Mouse (Mus musculus): ENCODE data around the gene Gal3st4. TPM values are rescaled to one million over a fixed set of nuclear protein-coding genes. Genes with fewer than 3 reads are reported as not detected.

Gene Gal3st4
- total and polyA plus RNA-seq, 3 experiments, result 0.15 to 0.17 TPM; not detected in 1

GRCm38 (mm10) chr5:138257585-138257978 lies 15.1 kb downstream of the Gal3st4 start (continued):
- TF ChIP-seq SIN3A (IDR thresholded peaks at IDR 0.05; ENCODE audit: low read length), result no peak
- TF ChIP-seq POLR2AphosphoS2 (IDR thresholded peaks at IDR 0.05; ENCODE audit: low read length), result peak; percentile 60
- no peak for TF ChIP-seq GATA1 (IDR thresholded peaks at IDR 0.05; ENCODE audit: low read depth, low read length)
- TF ChIP-seq POLR2AphosphoS5 (IDR thresholded peaks at IDR 0.05; ENCODE audit: borderline replicate concordance, low read depth, low read length), result no peak
- TF ChIP-seq HCFC1 (IDR thresholded peaks at IDR 0.05; ENCODE audit: low read depth, low read length), result no peak
- TF ChIP-seq KAT2A (conservative IDR thresholded peaks at IDR 0.05; ENCODE audit: low read depth, low read length), result no peak
- no peak; a peak in 1 of 4 replicates for TF ChIP-seq POLR2A (IDR thresholded peaks at IDR 0.05; ENCODE audit: control insufficient read depth in 1 of 2, insufficient read depth in 1 of 2, low read depth in 1 of 2, low read length in 2 of 2, poor library complexity in 1 of 2)
- no peak for TF ChIP-seq SMC3 (IDR thresholded peaks at IDR 0.05; ENCODE audit: low read depth, low read length)
- TF ChIP-seq NRF1 (IDR thresholded peaks at IDR 0.05; ENCODE audit: insufficient read depth, low read depth, low read length, poor library complexity, severe bottlenecking), result no peak
- no peak for TF ChIP-seq MAZ (IDR thresholded peaks at IDR 0.05; ENCODE audit: low read depth, low read length)
- TF ChIP-seq MAFK (IDR thresholded peaks at IDR 0.05; ENCODE audit: borderline replicate concordance, low read depth, low read length), result no peak
- no peak for TF ChIP-seq MYC (IDR thresholded peaks at IDR 0.05; ENCODE audit: low read depth, low read length)
- TF ChIP-seq ZMIZ1 (IDR thresholded peaks at IDR 0.05; ENCODE audit: low read depth, low read length), result peak; percentile 61; the same call in 1 of the 2 replicates
- TF ChIP-seq ETS1 (IDR thresholded peaks at IDR 0.05; ENCODE audit: low read depth, low read length), result no peak
- no peak for TF ChIP-seq USF1 (IDR thresholded peaks at IDR 0.05; ENCODE audit: low read depth, low read length)
- no peak for TF ChIP-seq ZC3H11A (IDR thresholded peaks at IDR 0.05; ENCODE audit: low read depth, low read length)
- no peak for TF ChIP-seq RAD21 (IDR thresholded peaks at IDR 0.05; ENCODE audit: low read depth, low read length)

- Histone ChIP-seq H3K27ac (ENCODE audit: control insufficient read depth, low read depth, low read length) (peak overlapping the region; percentile 73), H3K4me1 (ENCODE audit: control insufficient read depth in 1 of 2, insufficient read depth in 2 of 2, low read length in 2 of 2) (peaks cover 12 to 63% of the 10 kb centered on the region in 2 experiments), H3K27me3 (ENCODE audit: control insufficient read depth in 1 of 2, insufficient read depth in 2 of 2, low read length in 2 of 2) (no peaks in the 10 kb centered on the region; a peak in 1 of 4 replicates), H3K79me2 (ENCODE audit: control insufficient read depth, insufficient read depth, low read length, poor library complexity) (peaks cover 25% of the 10 kb centered on the region), H3K9me3 (replicated peaks; ENCODE audit: insufficient read depth, low read length) (no peaks in the 10 kb centered on the region), H3K4me3 (ENCODE audit: control insufficient read depth in 1 of 2, insufficient read depth in 1 of 2, low read depth in 2 of 2, low read length in 2 of 2) (no peak overlapping the region), H3K9ac (ENCODE audit: control insufficient read depth, low read depth, low read length, poor library complexity, severe bottlenecking) (peak overlapping the region; percentile 1; the same call in 1 of the 2 replicates), H3K36me3 (ENCODE audit: control insufficient read depth in 1 of 2, insufficient read depth in 2 of 2, low read length in 2 of 2) (peaks cover 3 to 61% of the 10 kb centered on the region in 2 experiments; a peak in 3 of 4 replicates)
- peak; percentile 73 for DNase-seq (ENCODE audit: low read depth, low spot score)
- TF ChIP-seq USF2 (IDR thresholded peaks at IDR 0.05; ENCODE audit: borderline replicate concordance in 1 of 2, insufficient read depth in 1 of 2, low read depth in 1 of 2, low read length in 2 of 2) (no peak), E2F4 (IDR thresholded peaks at IDR 0.05; ENCODE audit: borderline replicate concordance, low read depth, low read length) (no peak), USF1 (IDR thresholded peaks at IDR 0.05; ENCODE audit: low read depth, low read length) (no peak), MAX (IDR thresholded peaks at IDR 0.05; ENCODE audit: low read length) (peak; percentile 30; the same call in 1 of the 2 replicates), EP300 (IDR thresholded peaks at IDR 0.05; ENCODE audit: low read depth in 1 of 2, low read length in 2 of 2) (peak; percentile 46 to 59; a peak in 3 of 4 replicates), RCOR1 (IDR thresholded peaks at IDR 0.05; ENCODE audit: low read depth, low read length) (peak; percentile 57), MYC (IDR thresholded peaks at IDR 0.05; ENCODE audit: low read depth, low read length) (no peak), CHD1 (IDR thresholded peaks at IDR 0.05; ENCODE audit: low read depth, low read length) (peak; percentile 81; the same call in 1 of the 2 replicates), JUND (IDR thresholded peaks at IDR 0.05; ENCODE audit: low read depth, low read length) (no peak), MXI1 (IDR thresholded peaks at IDR 0.05; ENCODE audit: low read depth, low read length) (0 out of 2 replicates have a peak, but pooled peaks have one; percentile 16), POLR2AphosphoS2 (IDR thresholded peaks at IDR 0.05; ENCODE audit: low read length) (no peak; the same call in 1 of the 2 replicates), CHD2 (IDR thresholded peaks at IDR 0.05; ENCODE audit: low read length) (no peak), TBP (IDR thresholded peaks at IDR 0.05; ENCODE audit: low read depth, low read length) (peak; percentile 52; the same call in 1 of the 2 replicates), NELFE (IDR thresholded peaks at IDR 0.05; ENCODE audit: low read depth, low read length) (no peak), TCF12 (IDR thresholded peaks at IDR 0.05; ENCODE audit: low read depth, low read length) (no peak), ZMIZ1 (IDR thresholded peaks at IDR 0.05; ENCODE audit: low read depth, low read length) (no peak), CTCF (IDR thresholded peaks at IDR 0.05 in 2 of 3, conservative IDR thresholded peaks at IDR 0.05 in 1 of 3; ENCODE audit: control insufficient read depth in 1 of 3, insufficient read depth in 1 of 3, low read depth in 2 of 3, low read length in 3 of 3, poor library complexity in 1 of 3, severe bottlenecking in 1 of 3) (no peak), HCFC1 (IDR thresholded peaks at IDR 0.05; ENCODE audit: low read depth, low read length) (no peak), ELF1 (IDR thresholded peaks at IDR 0.05; ENCODE audit: low read depth, low read length) (no peak), RAD21 (IDR thresholded peaks at IDR 0.05; ENCODE audit: low read depth, low read length) (no peak), GATA1 (IDR thresholded peaks at IDR 0.05; ENCODE audit: low read depth, low read length) (0 out of 2 replicates have a peak, but pooled peaks have one; percentile 20), POLR2A (IDR thresholded peaks at IDR 0.05; ENCODE audit: control insufficient read depth in 1 of 2, insufficient read depth in 1 of 2, low read depth in 1 of 2, low read length in 2 of 2, poor library complexity in 1 of 2) (peak in 1 of 2 experiments; percentile 38; a peak in 2 of 4 replicates), KAT2A (conservative IDR thresholded peaks at IDR 0.05; ENCODE audit: low read depth, low read length) (no peak), GABPA (IDR thresholded peaks at IDR 0.05; ENCODE audit: low read depth, low read length) (no peak), MAZ (IDR thresholded peaks at IDR 0.05; ENCODE audit: low read depth, low read length) (no peak), NRF1 (IDR thresholded peaks at IDR 0.05; ENCODE audit: insufficient read depth, low read depth, low read length, poor library complexity, severe bottlenecking) (no peak)
Measured at GRCm38 (mm10) chr5:138256966-138257584, 15.6 kb downstream of the Gal3st4 start.
